Mouse (Mus musculus): ENCODE measurements around the gene Hdgf. TPM values are rescaled to one million over a fixed set of nuclear protein-coding genes. Genes with fewer than 3 reads are reported as not detected.

Gene Hdgf
- polyA plus RNA-seq, 1 experiment, result 1,011 TPM

- Histone ChIP-seq H3K9me3 (no peaks in the 10 kb centered on the region), H3K4me3 (replicated peaks) (no peak overlapping the region), H3K36me3 (replicated peaks; ENCODE audit: low read length) (peaks cover 73% of the 10 kb centered on the region), H3K4me1 (peaks cover 48% of the 10 kb centered on the region), H3K27me3 (replicated peaks) (no peaks in the 10 kb centered on the region)
- TF ChIP-seq FLI1 (IDR thresholded peaks at IDR 0.05; ENCODE audit: low read length) (no peak), GATA1 (IDR thresholded peaks at IDR 0.05; ENCODE audit: borderline replicate concordance, low read length) (no peak)
Measured at GRCm38 (mm10) chr3:87924996-87925395, 18.9 kb downstream of the Hdgf start.

- no peaks in the 10 kb centered on the region for H3K9me3 ChIP-seq
- H3K27me3 ChIP-seq (replicated peaks), result no peaks in the 10 kb centered on the region
- H3K4me1 ChIP-seq, result peaks cover 48% of the 10 kb centered on the region
- no peak overlapping the region for H3K4me3 ChIP-seq (replicated peaks)
- peaks cover 67% of the 10 kb centered on the region for H3K36me3 ChIP-seq (replicated peaks; ENCODE audit: low read length)
- TF ChIP-seq GATA1 (IDR thresholded peaks at IDR 0.05; ENCODE audit: borderline replicate concordance, low read length) (no peak), FLI1 (IDR thresholded peaks at IDR 0.05; ENCODE audit: low read length) (no peak)
Measured at GRCm38 (mm10) chr3:87927452-87927851, 21.3 kb downstream of the Hdgf start.

GRCm38 (mm10) chr3:87929341-87930077, 23.4 kb downstream of the Hdgf start:
- Histone ChIP-seq H3K4me3 (replicated peaks) (peak overlapping the region; percentile 97), H3K4me1 (peaks cover 66% of the 10 kb centered on the region), H3K36me3 (replicated peaks; ENCODE audit: low read length) (peaks cover 64% of the 10 kb centered on the region), H3K9me3 (no peaks in the 10 kb centered on the region), H3K27me3 (replicated peaks) (no peaks in the 10 kb centered on the region)
- TF ChIP-seq GATA1 (IDR thresholded peaks at IDR 0.05; ENCODE audit: borderline replicate concordance, low read length) (no peak), FLI1 (IDR thresholded peaks at IDR 0.05; ENCODE audit: low read length) (no peak)

- Histone ChIP-seq H3K36me3 (replicated peaks; ENCODE audit: low read length) (peaks cover 63% of the 10 kb centered on the region), H3K4me3 (replicated peaks) (peak within 1 kb of the TSS; percentile 97), H3K4me1 (peaks cover 65% of the 10 kb centered on the region), H3K9me3 (no peaks in the 10 kb centered on the region), H3K27me3 (replicated peaks) (no peaks in the 10 kb centered on the region)
- TF ChIP-seq GATA1 (IDR thresholded peaks at IDR 0.05; ENCODE audit: borderline replicate concordance, low read length) (no peak), FLI1 (IDR thresholded peaks at IDR 0.05; ENCODE audit: low read length) (no peak)
Measured at GRCm38 (mm10) chr3:87930078-87930795, 24.1 kb downstream of the Hdgf start, which contains the start of the genes Isg20l2 and Rrnad1. Isg20l2 (plus strand) TSS chr3:87930314. Rrnad1 (minus strand) TSS chr3:87930717.

GRCm38 (mm10) chr3:87934026-87934425, 27.9 kb downstream of the Hdgf start:
- H3K36me3 ChIP-seq (replicated peaks; ENCODE audit: low read length), result peaks cover 67% of the 10 kb centered on the region
- H3K9me3 ChIP-seq, result no peaks in the 10 kb centered on the region
- TF ChIP-seq GATA1 (IDR thresholded peaks at IDR 0.05; ENCODE audit: borderline replicate concordance, low read length) (no peak), FLI1 (IDR thresholded peaks at IDR 0.05; ENCODE audit: low read length) (no peak)
- peaks cover 56% of the 10 kb centered on the region for H3K4me1 ChIP-seq
- H3K27me3 ChIP-seq (replicated peaks), result no peaks in the 10 kb centered on the region
- H3K4me3 ChIP-seq (replicated peaks), result no peak overlapping the region

GRCm38 (mm10) chr3:87934501-87934900, 28.4 kb downstream of the Hdgf start:
- peaks cover 72% of the 10 kb centered on the region for H3K36me3 ChIP-seq (replicated peaks; ENCODE audit: low read length)
- no peaks in the 10 kb centered on the region for H3K27me3 ChIP-seq (replicated peaks)
- H3K4me1 ChIP-seq, result peaks cover 52% of the 10 kb centered on the region
- H3K4me3 ChIP-seq (replicated peaks), result no peak overlapping the region
- TF ChIP-seq FLI1 (IDR thresholded peaks at IDR 0.05; ENCODE audit: low read length) (no peak), GATA1 (IDR thresholded peaks at IDR 0.05; ENCODE audit: borderline replicate concordance, low read length) (no peak)
- no peaks in the 10 kb centered on the region for H3K9me3 ChIP-seq

- Histone ChIP-seq H3K9me3 (no peaks in the 10 kb centered on the region), H3K4me1 (peaks cover 52% of the 10 kb centered on the region), H3K4me3 (replicated peaks) (no peak overlapping the region), H3K36me3 (replicated peaks; ENCODE audit: low read length) (peaks cover 79% of the 10 kb centered on the region), H3K27me3 (replicated peaks) (no peaks in the 10 kb centered on the region)
- TF ChIP-seq FLI1 (IDR thresholded peaks at IDR 0.05; ENCODE audit: low read length) (no peak), GATA1 (IDR thresholded peaks at IDR 0.05; ENCODE audit: borderline replicate concordance, low read length) (no peak)
Measured at GRCm38 (mm10) chr3:87935201-87935600, 29.1 kb downstream of the Hdgf start.

GRCm38 (mm10) chr3:87935776-87936175, 29.7 kb downstream of the Hdgf start:
- H3K36me3 ChIP-seq (replicated peaks; ENCODE audit: low read length), result peaks cover 83% of the 10 kb centered on the region
- TF ChIP-seq FLI1 (IDR thresholded peaks at IDR 0.05; ENCODE audit: low read length), result no peak
- no peak overlapping the region for H3K4me3 ChIP-seq (replicated peaks)
- no peaks in the 10 kb centered on the region for H3K9me3 ChIP-seq
- H3K4me1 ChIP-seq, result peaks cover 51% of the 10 kb centered on the region
- H3K27me3 ChIP-seq (replicated peaks), result no peaks in the 10 kb centered on the region

- Histone ChIP-seq H3K27me3 (replicated peaks) (peaks cover 8% of the 10 kb centered on the region), H3K9me3 (no peaks in the 10 kb centered on the region), H3K36me3 (replicated peaks; ENCODE audit: low read length) (peaks cover 91% of the 10 kb centered on the region), H3K4me1 (peaks cover 9% of the 10 kb centered on the region), H3K4me3 (replicated peaks) (no peak overlapping the region)
- TF ChIP-seq FLI1 (IDR thresholded peaks at IDR 0.05; ENCODE audit: low read length) (no peak), GATA1 (IDR thresholded peaks at IDR 0.05; ENCODE audit: borderline replicate concordance, low read length) (no peak)
Measured at GRCm38 (mm10) chr3:87940611-87941010, 34.5 kb downstream of the Hdgf start.

- H3K27me3 ChIP-seq (replicated peaks), result peaks cover 27% of the 10 kb centered on the region
Measured at GRCm38 (mm10) chr3:87942471-87942870, 36.4 kb downstream of the Hdgf start.

More at GRCm38 (mm10) chr3:87942471-87942870, 36.4 kb downstream of the Hdgf start:
- Histone ChIP-seq H3K9me3 (no peaks in the 10 kb centered on the region), H3K36me3 (replicated peaks; ENCODE audit: low read length) (peaks cover 76% of the 10 kb centered on the region), H3K4me1 (peaks cover 19% of the 10 kb centered on the region), H3K4me3 (replicated peaks) (no peak overlapping the region)
- no peak for TF ChIP-seq FLI1 (IDR thresholded peaks at IDR 0.05; ENCODE audit: low read length)
- TF ChIP-seq GATA1 (IDR thresholded peaks at IDR 0.05; ENCODE audit: borderline replicate concordance, low read length), result no peak
